Mouse (Mus musculus) spleen, adult 2 months (tissue): ENCODE data around the gene 9530077C05Rik.

Source experiments
- CTCF ChIP-seq: fragments of 200-500 bp; IDR thresholded peaks from 2 replicates; pipeline ENCODE4 v1.5.1; 2011; ENCODE audit warnings: mild to moderate bottlenecking, inconsistent platforms; ENCODE audit not compliant: insufficient read depth, insufficient read length, insufficient replicate concordance; ENCODE audit errors: extremely low read depth
- POLR2A ChIP-seq: fragments of 200-500 bp; IDR thresholded peaks from 2 replicates; pipeline ENCODE4 v1.6.1; 2011; ENCODE audit warnings: low read depth, low read length, inconsistent platforms

GRCm38 (mm10) chr9:22468170-22468898 lies 57.0 kb downstream of the 9530077C05Rik start:
- TF ChIP-seq CTCF (no peak), POLR2A (peak; percentile 88)
